Mouse (Mus musculus): Measurements from ENCODE around the gene Tmem135.

Gene Tmem135

GRCm38 (mm10) chr7:89404081-89404733 is at the start of gene Tmem135, which contains the start of gene Fzd4:
Gene Tmem135, minus strand, starts transcription at chr7:89404222.
Gene Fzd4, plus strand, starts transcription at chr7:89404355.
- DNase-seq: peak; percentile 97

GRCm38 (mm10) chr7:89450312-89450711 is 46.3 kb upstream of the Tmem135 start:
- DNase-seq: no peak

- DNase-seq: no peak
Observed at GRCm38 (mm10) chr7:89445137-89445536, 41.1 kb upstream of the Tmem135 start.

GRCm38 (mm10) chr7:89442242-89442641 is 38.2 kb upstream of the Tmem135 start:
- no peak for DNase-seq

GRCm38 (mm10) chr7:89441291-89441690 is 37.3 kb upstream of the Tmem135 start:
- DNase-seq: no peak

- peak; percentile 67 to 80 for DNase-seq
Observed at GRCm38 (mm10) chr7:89437589-89437988, 33.6 kb upstream of the Tmem135 start.

- no peak for DNase-seq
Observed at GRCm38 (mm10) chr7:89436404-89436803, 32.4 kb upstream of the Tmem135 start.

- peak; percentile 90 to 96 for DNase-seq
Observed at GRCm38 (mm10) chr7:89433893-89434616, 30.0 kb upstream of the Tmem135 start.

- DNase-seq: peak; percentile 55 to 76
Observed at GRCm38 (mm10) chr7:89433193-89433892, 29.3 kb upstream of the Tmem135 start.

- DNase-seq: no peak
Observed at GRCm38 (mm10) chr7:89431185-89431584, 27.2 kb upstream of the Tmem135 start.

- peak; percentile 50 to 81 for DNase-seq
Observed at GRCm38 (mm10) chr7:89429326-89429725, 25.3 kb upstream of the Tmem135 start.

- peak in 1 of 2 experiments; percentile 66 for DNase-seq
Observed at GRCm38 (mm10) chr7:89428804-89429203, 24.8 kb upstream of the Tmem135 start.

GRCm38 (mm10) chr7:89427101-89427500 is 23.1 kb upstream of the Tmem135 start:
- peak; percentile 57 to 76 for DNase-seq

- DNase-seq: peak; percentile 49 to 61
Observed at GRCm38 (mm10) chr7:89425803-89426725, 22.0 kb upstream of the Tmem135 start.

GRCm38 (mm10) chr7:89424659-89425058 is 20.6 kb upstream of the Tmem135 start:
- peak in 1 of 2 experiments; percentile 56 for DNase-seq

GRCm38 (mm10) chr7:89423688-89424255 is 19.8 kb upstream of the Tmem135 start:
- DNase-seq: peak; percentile 71 to 83

GRCm38 (mm10) chr7:89423194-89423593 is 19.2 kb upstream of the Tmem135 start:
- peak; percentile 61 to 75 for DNase-seq

GRCm38 (mm10) chr7:89422650-89423049 is 18.6 kb upstream of the Tmem135 start:
- no peak for DNase-seq

GRCm38 (mm10) chr7:89421294-89421693 is 17.3 kb upstream of the Tmem135 start:
- peak in 1 of 2 experiments; percentile 58 for DNase-seq

GRCm38 (mm10) chr7:89418917-89419679 is 15.1 kb upstream of the Tmem135 start:
- DNase-seq: no peak

GRCm38 (mm10) chr7:89418127-89418653 is 14.2 kb upstream of the Tmem135 start:
- no peak for DNase-seq

Data from kidney, adult 8-10 months (tissue).